28 mouse cellular contexts compared by ENCODE assay signal in genomic region chr9:102955866-102956265, GRCm38 (mm10). TPM values are rescaled to one million over a fixed set of nuclear protein-coding genes. Genes with fewer than 3 reads are reported as not detected.
"Had no signal": no experiment of that assay in that cellular context is flagged by ENCODE, and none has a peak within 500 bp of the region (broad histone marks: within the 10 kb centered on the region; RNA-seq: fewer than 3 reads in every experiment).

No protein-coding gene starts in this region.

- H3K27me3 ChIP-seq: embryonic facial prominence, embryonic 12.5 days; embryonic facial prominence, embryonic 13.5 days; embryonic facial prominence, embryonic 15.5 days; forebrain, embryonic 12.5 days; forebrain, embryonic 13.5 days; forebrain, embryonic 15.5 days had no signal

- H3K36me3 ChIP-seq: embryonic facial prominence, embryonic 10.5 days; embryonic facial prominence, embryonic 12.5 days; embryonic facial prominence, embryonic 13.5 days; embryonic facial prominence, embryonic 15.5 days; forebrain, embryonic 10.5 days; forebrain, embryonic 12.5 days; forebrain, embryonic 15.5 days had no signal

- H3K4me3 ChIP-seq: embryonic facial prominence, embryonic 10.5 days; embryonic facial prominence, embryonic 12.5 days; embryonic facial prominence, embryonic 13.5 days; embryonic facial prominence, embryonic 15.5 days; erythroblast, embryonic 14.5 days; forebrain, embryonic 10.5 days; forebrain, embryonic 12.5 days; forebrain, embryonic 13.5 days; forebrain, embryonic 15.5 days; gastrocnemius, adult 2 months; heart, adult 2 months had no signal

- H3K4me1 ChIP-seq: forebrain, embryonic 15.5 days had no signal

- H3K27ac ChIP-seq: embryonic facial prominence, embryonic 10.5 days; embryonic facial prominence, embryonic 12.5 days; embryonic facial prominence, embryonic 13.5 days; embryonic facial prominence, embryonic 15.5 days; forebrain, embryonic 10.5 days; forebrain, embryonic 12.5 days; forebrain, embryonic 13.5 days; forebrain, embryonic 15.5 days; gastrocnemius, adult 2 months; heart, adult 2 months had no signal

- H3K9me3 ChIP-seq: embryonic facial prominence, embryonic 10.5 days; embryonic facial prominence, embryonic 12.5 days; embryonic facial prominence, embryonic 13.5 days; embryonic facial prominence, embryonic 15.5 days; forebrain, embryonic 10.5 days; forebrain, embryonic 12.5 days; forebrain, embryonic 13.5 days; forebrain, embryonic 15.5 days had no signal

- DNase-seq: cerebellum, adult 2 months; cerebellum, adult 8-10 months; cerebellum, adult 9-10 months; cerebellum, adult 9-11 months; cerebellum, postnatal 10 days; cerebellum, postnatal 14 days; cerebellum, postnatal 25 days; cerebellum, postnatal 36 days; embryo, embryonic 11 days; forebrain, postnatal 0 days; gastrocnemius, adult 2 months; gastrocnemius, postnatal 10 days; gastrocnemius, postnatal 14 days; gastrocnemius, postnatal 25 days; gastrocnemius, postnatal 36 days; heart, adult 18-20 months; heart, adult 2 months had no signal

RNA-seq across cellular contexts. Expression of gene Slco2a1, which starts 32.6 kb away (rescaled TPM):
- total RNA-seq: common myeloid progenitor, adult 5-6 weeks; granulocyte monocyte progenitor cell, adult 5-6 weeks had no signal
